Mouse (Mus musculus): ENCODE data around the gene Serpinb11. TPM values are rescaled to one million over a fixed set of nuclear protein-coding genes. Genes with fewer than 3 reads are reported as not detected.

Gene Serpinb11
- polyA plus RNA-seq, 1 experiment from 2014 or later, result not detected

DNA sequence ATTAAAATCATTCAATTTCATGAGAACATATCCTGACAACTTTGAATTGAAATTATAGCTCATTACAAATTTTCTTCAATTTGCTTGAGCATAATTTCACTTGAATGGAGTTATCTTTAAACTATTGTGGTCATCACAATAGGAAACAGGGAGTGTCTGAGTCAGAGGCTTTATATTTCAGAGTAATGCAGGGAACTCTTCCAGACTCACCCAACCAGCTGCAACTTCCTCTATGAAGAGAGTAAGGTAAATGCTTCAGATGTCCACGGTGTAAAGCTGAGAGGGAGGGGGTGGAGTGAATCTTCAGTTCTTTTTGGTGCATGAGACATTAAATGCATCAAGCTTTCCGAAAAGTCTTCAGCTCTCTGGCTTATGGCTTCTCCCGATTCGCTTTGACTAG is 61.5 kb downstream of the Serpinb11 start:
- Histone ChIP-seq H3K9me3 (replicated peaks; ENCODE audit: control insufficient read depth, low read length) (no peaks in the 10 kb centered on the region), H3K27me3 (ENCODE audit: control insufficient read depth, insufficient read depth, low read length) (no peaks in the 10 kb centered on the region), H3K36me3 (ENCODE audit: control insufficient read depth, insufficient read depth, low read length) (no peaks in the 10 kb centered on the region), H3K27ac (ENCODE audit: low read depth, low read length) (no peak overlapping the region), H3K4me2 (no peak overlapping the region), H3K4me1 (ENCODE audit: control insufficient read depth, insufficient read depth, low read length) (no peaks in the 10 kb centered on the region), H3K9ac (ENCODE audit: low read depth, low read length) (no peak overlapping the region), H3K4me3 (ENCODE audit: low read depth, low read length) (no peak overlapping the region)
- WGBS (ENCODE audit: insufficient replicate concordance), result 73% methylated on average over 4 of the region's 4 CpGs
- ATAC-seq (replicated peaks; ENCODE audit: insufficient number of reproducible peaks, low FRiP score, low TSS enrichment), result no peak

Other genes with a start within 250 kb of the Serpinb11 start
- gene Serpinb3b, start 82.8 kb upstream of the Serpinb11 start, polyA plus RNA-seq (2014; fragmentation: Nextera tagmentation; extraction: Ambion mirVana), result not detected in 2 replicates
- gene Serpinb3c, start 82.8 kb upstream of the Serpinb11 start, polyA plus RNA-seq (2014; fragmentation: Nextera tagmentation; extraction: Ambion mirVana), result not detected in 2 replicates
- not detected in 2 replicates for gene Serpinb7, start 38.5 kb downstream of the Serpinb11 start, polyA plus RNA-seq (2014; fragmentation: Nextera tagmentation; extraction: Ambion mirVana)
- gene Serpinb2, start 150.2 kb downstream of the Serpinb11 start, polyA plus RNA-seq (2014; fragmentation: Nextera tagmentation; extraction: Ambion mirVana), result 0.21 and 0.26 TPM in 2 replicates
- gene Serpinb8, start 228.8 kb downstream of the Serpinb11 start, polyA plus RNA-seq (2014; fragmentation: Nextera tagmentation; extraction: Ambion mirVana), result 1.5 and 1.6 TPM in 2 replicates